Mouse (Mus musculus) embryonic facial prominence, embryonic 14.5 days (tissue): Measurements from ENCODE around the gene Srgap3. TPM values are rescaled to one million over a fixed set of nuclear protein-coding genes. Genes with fewer than 3 reads are reported as not detected.
"Not testable (repeated sequence)": the region's sequence is repeated elsewhere in the genome, so short reads cannot be mapped to it uniquely, and the experiment has no call there.

Experiments
- ATAC-seq: fragments of 200-750 bp; cut with Nextera tagmentation; 2 replicates; pipeline ENCODE4 v1.8.0; 2017; ENCODE audit warnings: low read depth, moderate number of reproducible peaks, moderate TSS enrichment
- DNase-seq: peaks from one replicate; pipeline ENCODE4 v3.0.0-alpha.2; 2015; ENCODE audit warnings: low spot score
- H3K27ac ChIP-seq: fragments of 300-500 bp; sonication (generic); replicated peaks from 2 replicates; pipeline ENCODE4 v1.5.1; 2014; ENCODE audit warnings: low read depth, mild to moderate bottlenecking, low read length, moderate library complexity
- H3K27me3 ChIP-seq: fragments of 300-500 bp; sonication (generic); replicated peaks from 2 replicates; pipeline ENCODE4 v1.6.1; 2014; ENCODE audit warnings: low read length; ENCODE audit not compliant: control insufficient read depth, insufficient read depth
- H3K36me3 ChIP-seq: fragments of 300-500 bp; sonication (generic); 2 replicates; pipeline ENCODE4 v1.6.1; 2014; ENCODE audit warnings: low read length, mixed read lengths; ENCODE audit not compliant: control insufficient read depth, insufficient read depth
- H3K4me1 ChIP-seq: fragments of 300-500 bp; sonication (generic); 2 replicates; pipeline ENCODE4 v1.6.1; 2014; ENCODE audit warnings: antibody characterized with exemption, low read length; ENCODE audit not compliant: control insufficient read depth, insufficient read depth
- H3K4me2 ChIP-seq: fragments of 300-500 bp; sonication (generic); 2 replicates; pipeline ENCODE4 v1.6.1; 2014; ENCODE audit warnings: low read depth, mild to moderate bottlenecking, low read length, moderate library complexity, mixed read lengths
- H3K4me3 ChIP-seq: fragments of 300-500 bp; sonication (generic); 2 replicates; pipeline ENCODE4 v1.5.1; 2014; ENCODE audit warnings: low read depth, mild to moderate bottlenecking, low read length
- H3K9ac ChIP-seq: fragments of 300-500 bp; sonication (generic); 2 replicates; pipeline ENCODE4 v1.6.1; 2014; ENCODE audit warnings: low read depth, mild to moderate bottlenecking, low read length, moderate library complexity, mixed read lengths
- H3K9me3 ChIP-seq: fragments of 300-500 bp; sonication (generic); 2 replicates; pipeline ENCODE4 v1.6.1; 2016; ENCODE audit warnings: low read length; ENCODE audit not compliant: control insufficient read depth
- WGBS: fragments of 180-500 bp; shearing (Covaris S2); extraction: QIAGEN DNeasy Blood & Tissue Kit; methylation state at CpG from one replicate; pipeline ENCODE4 v1.1.7; 2014; 5-methylcytosine and 5-hydroxymethylcytosine counted together
- polyA plus RNA-seq: library from polyadenylated mRNA; unstranded; fragments of >200 nt; fragmentation: Nextera tagmentation; extraction: Ambion mirVana; gene quantifications from 2 replicates; pipeline ENCODE4 v1.2.1, GENCODE M21; 2014

The Srgap3 gene
- polyA plus RNA-seq, 1 experiment from 2014 or later = 8.4 TPM

- WGBS = 89% methylated on average over 9 of the region's 9 CpGs
- ATAC-seq = no peak
- Histone ChIP-seq H3K27me3 (no peaks in the 10 kb centered on the region), H3K36me3 (no peaks in the 10 kb centered on the region), H3K9me3 (no peaks in the 10 kb centered on the region), H3K4me1 (peaks cover 11% of the 10 kb centered on the region), H3K4me3 (no peak overlapping the region), H3K9ac (no peak overlapping the region), H3K4me2 (no peak overlapping the region), H3K27ac (no peak overlapping the region)
- DNase-seq = no peak
Measured at GRCm38 (mm10) chr6:112868197-112868957, 78.7 kb downstream of the Srgap3 start.

DNA sequence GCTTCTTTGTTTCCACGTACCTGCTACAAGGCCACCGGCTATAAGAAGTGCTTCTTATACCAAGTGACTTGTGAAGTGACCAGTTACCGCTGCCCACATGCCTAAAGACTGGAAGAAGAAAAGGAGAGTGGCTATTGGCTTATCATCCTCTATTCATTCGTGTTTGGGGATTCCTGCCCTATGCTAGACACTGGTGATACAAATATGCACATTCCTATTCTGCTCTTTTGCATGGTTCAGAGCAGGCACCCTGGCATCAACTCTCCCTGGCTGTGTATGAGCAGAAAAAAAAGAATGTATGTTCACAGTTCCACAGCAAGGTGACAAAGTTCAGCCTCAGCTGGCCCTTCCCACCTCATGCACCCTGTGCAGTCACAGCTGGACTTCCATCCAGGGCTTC, 81.0 kb downstream of the Srgap3 start:
- no peaks in the 10 kb centered on the region for H3K27me3 ChIP-seq
- H3K4me1 ChIP-seq = peaks cover 15% of the 10 kb centered on the region
- H3K4me3 ChIP-seq = no peak overlapping the region
- no peak overlapping the region for H3K9ac ChIP-seq
- H3K4me2 ChIP-seq = no peak overlapping the region
- no peaks in the 10 kb centered on the region for H3K9me3 ChIP-seq
- DNase-seq = no peak
- 82% methylated on average over 4 of the region's 4 CpGs for WGBS
- no peak for ATAC-seq
- H3K27ac ChIP-seq = 0 out of 2 replicates have a peak overlapping the region, but pooled peaks have one; percentile 55
- H3K36me3 ChIP-seq = no peaks in the 10 kb centered on the region

GRCm38 (mm10) chr6:112865021-112865531, 82.0 kb downstream of the Srgap3 start:
- ATAC-seq = peak; percentile 51; the same call in 1 of the 2 replicates
- DNase-seq = peak; percentile 64
- Histone ChIP-seq H3K9ac (no peak overlapping the region), H3K4me1 (peaks cover 15% of the 10 kb centered on the region), H3K9me3 (no peaks in the 10 kb centered on the region), H3K27ac (peak overlapping the region; percentile 55; the same call in 1 of the 2 replicates), H3K4me2 (no peak overlapping the region), H3K27me3 (no peaks in the 10 kb centered on the region), H3K36me3 (no peaks in the 10 kb centered on the region), H3K4me3 (no peak overlapping the region)
- 21% methylated on average over 6 of the region's 6 CpGs for WGBS

DNA sequence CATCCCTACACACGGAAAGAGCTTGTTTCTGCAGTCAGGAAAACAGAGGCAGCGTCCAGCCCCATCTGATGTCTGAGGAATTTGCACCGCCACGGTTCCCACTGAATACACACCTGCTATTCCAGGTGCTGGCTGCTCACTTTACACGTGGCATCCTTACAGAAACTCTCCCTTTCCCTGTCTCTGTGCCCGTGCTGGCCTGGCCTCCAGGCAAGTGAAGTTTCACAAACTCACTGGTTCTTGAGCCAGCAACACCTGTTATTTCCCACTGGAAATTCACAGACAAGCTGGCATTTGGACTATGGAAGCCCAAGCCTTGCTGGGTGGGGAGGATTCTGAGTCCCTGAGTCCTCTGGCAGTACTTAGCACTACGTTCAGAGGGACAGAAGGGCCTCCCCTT, 84.6 kb downstream of the Srgap3 start:
- Histone ChIP-seq H3K4me1 (peaks cover 15% of the 10 kb centered on the region), H3K27ac (no peak overlapping the region), H3K4me2 (no peak overlapping the region), H3K9ac (no peak overlapping the region), H3K27me3 (no peaks in the 10 kb centered on the region), H3K36me3 (no peaks in the 10 kb centered on the region), H3K4me3 (no peak overlapping the region), H3K9me3 (no peaks in the 10 kb centered on the region)
- no peak for DNase-seq
- ATAC-seq = no peak
- WGBS = 74% methylated on average over 7 of the region's 7 CpGs

GRCm38 (mm10) chr6:112861351-112862297, 85.4 kb downstream of the Srgap3 start:
- Histone ChIP-seq H3K4me1 (peaks cover 19% of the 10 kb centered on the region), H3K9ac (no peak overlapping the region), H3K27me3 (no peaks in the 10 kb centered on the region), H3K9me3 (no peaks in the 10 kb centered on the region), H3K27ac (no peak overlapping the region), H3K36me3 (no peaks in the 10 kb centered on the region), H3K4me2 (no peak overlapping the region), H3K4me3 (no peak overlapping the region)
- ATAC-seq = no peak
- DNase-seq = peak; percentile 45
- WGBS = 77% methylated on average over 11 of the region's 11 CpGs

DNA sequence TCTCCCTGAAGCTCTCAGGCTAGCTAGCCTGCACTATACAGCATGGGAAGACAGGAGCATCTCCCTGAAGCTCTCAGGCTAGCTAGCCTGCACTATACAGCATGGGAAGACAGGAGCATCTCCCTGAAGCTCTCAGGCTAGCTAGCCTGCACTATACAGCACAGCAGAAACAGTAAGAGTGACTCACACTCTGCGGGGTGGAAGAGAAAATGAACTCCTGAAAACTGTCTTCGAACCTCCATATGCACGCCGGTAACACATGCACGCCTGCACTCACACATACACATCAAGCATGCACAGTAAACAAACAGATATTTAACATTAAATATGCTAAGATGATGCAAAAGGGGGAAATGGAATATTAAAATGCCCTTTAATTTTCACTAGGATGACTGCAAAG, 86.8 kb downstream of the Srgap3 start:
- H3K9me3 ChIP-seq, H3K4me2 ChIP-seq, H3K9ac ChIP-seq, H3K4me3 ChIP-seq, H3K27me3 ChIP-seq, DNase-seq, H3K27ac ChIP-seq, H3K36me3 ChIP-seq, ATAC-seq: not testable (repeated sequence)
- WGBS = 94% methylated on average over 5 of the region's 5 CpGs
- H3K4me1 ChIP-seq = peaks cover 13% of the 10 kb centered on the region

- Histone ChIP-seq H3K36me3 (no peaks in the 10 kb centered on the region), H3K9me3 (no peaks in the 10 kb centered on the region), H3K9ac (no peak overlapping the region), H3K4me2 (no peak overlapping the region), H3K27ac (no peak overlapping the region), H3K4me1 (peaks cover 8% of the 10 kb centered on the region; the same call in 1 of the 2 replicates), H3K27me3 (no peaks in the 10 kb centered on the region), H3K4me3 (no peak overlapping the region)
- 0 out of 2 replicates have a peak, but pooled peaks have one; percentile 42 for ATAC-seq
- no peak for DNase-seq
- WGBS = 22% methylated on average over 6 of the region's 6 CpGs
Measured at GRCm38 (mm10) chr6:112857057-112857456, 90.0 kb downstream of the Srgap3 start.

DNA sequence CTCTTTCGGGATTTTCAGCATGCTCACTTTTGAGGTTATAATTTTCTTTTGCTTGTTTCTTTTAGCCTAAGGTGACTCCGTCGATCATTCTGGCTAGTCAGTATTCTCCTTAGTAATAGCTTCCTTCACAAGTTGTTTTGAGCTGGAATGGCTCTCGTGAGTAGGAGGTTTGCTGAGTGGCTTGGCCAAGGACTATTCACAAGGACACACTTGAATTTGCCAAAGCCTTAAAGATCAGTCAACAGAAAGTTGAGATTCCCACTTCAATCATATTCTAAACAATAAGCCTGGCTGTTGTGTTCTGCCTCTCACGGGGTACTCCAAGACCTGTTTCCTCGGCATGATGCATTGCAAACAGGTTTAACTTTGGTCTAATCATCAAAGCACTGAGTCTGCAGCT, 91.9 kb downstream of the Srgap3 start:
- DNase-seq (no peak), ATAC-seq (no peak)
- Histone ChIP-seq H3K9me3 (no peaks in the 10 kb centered on the region), H3K4me2 (no peak overlapping the region), H3K9ac (no peak overlapping the region), H3K4me1 (peaks cover 4% of the 10 kb centered on the region; the same call in 1 of the 2 replicates), H3K4me3 (no peak overlapping the region), H3K27ac (no peak overlapping the region), H3K27me3 (no peaks in the 10 kb centered on the region), H3K36me3 (no peaks in the 10 kb centered on the region)
- WGBS = 79% methylated on average over 6 of the region's 6 CpGs
